In the genomic region with DNA sequence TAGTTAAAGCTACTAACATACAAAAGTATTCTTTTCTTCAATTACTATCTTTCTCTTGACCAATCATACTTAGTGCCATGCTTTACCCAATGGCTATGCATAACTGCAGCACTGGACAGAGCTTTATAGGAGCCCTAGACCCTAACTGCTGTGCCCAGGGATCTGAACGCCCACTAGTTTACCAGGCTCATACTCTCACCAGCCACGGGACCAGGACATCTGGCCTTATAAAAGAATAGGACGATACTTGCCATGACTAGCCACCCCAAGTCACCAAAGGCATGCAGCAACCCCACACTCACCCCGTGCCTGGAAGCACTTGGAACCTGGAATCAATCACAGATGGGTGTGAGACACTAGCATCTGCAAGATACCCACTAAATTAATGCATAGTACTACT, we compare ENCODE assay signal across 29 mouse cellular contexts.
"Had no signal": no experiment of that assay in that cellular context is flagged by ENCODE, and none has a peak within 500 bp of the region (broad histone marks: within the 10 kb centered on the region; RNA-seq: fewer than 3 reads in every experiment).

No protein-coding gene starts in this region.

- H3K27me3 ChIP-seq: heart, embryonic 13.5 days; heart, embryonic 15.5 days; hindbrain, embryonic 12.5 days; hindbrain, embryonic 13.5 days; hindbrain, embryonic 15.5 days; intestine, embryonic 15.5 days; kidney, embryonic 15.5 days had no signal

- H3K9me3 ChIP-seq: heart, embryonic 13.5 days; heart, embryonic 15.5 days; hindbrain, embryonic 10.5 days; hindbrain, embryonic 12.5 days; hindbrain, embryonic 13.5 days; hindbrain, embryonic 15.5 days; intestine, embryonic 15.5 days; kidney, embryonic 15.5 days had no signal

- H3K27ac ChIP-seq: heart, embryonic 13.5 days; heart, embryonic 15.5 days; hindbrain, embryonic 10.5 days; hindbrain, embryonic 12.5 days; hindbrain, embryonic 13.5 days; hindbrain, embryonic 14.5 days; hindbrain, embryonic 15.5 days; hindbrain, postnatal 0 days; intestine, embryonic 15.5 days; kidney, embryonic 15.5 days; kidney, postnatal 0 days; layer of hippocampus, adult 2 months; left cerebral cortex, adult 2 months had no signal

- H3K36me3 ChIP-seq: heart, embryonic 13.5 days; heart, embryonic 15.5 days; hindbrain, embryonic 10.5 days; hindbrain, embryonic 12.5 days; hindbrain, embryonic 13.5 days; hindbrain, embryonic 15.5 days; intestine, embryonic 15.5 days; kidney, embryonic 15.5 days had no signal

- H3K4me1 ChIP-seq: heart, embryonic 15.5 days; hindbrain, embryonic 10.5 days; hindbrain, embryonic 12.5 days; hindbrain, embryonic 13.5 days; hindbrain, embryonic 15.5 days; intestine, embryonic 15.5 days; kidney, embryonic 15.5 days had no signal

- H3K4me3 ChIP-seq: heart, embryonic 13.5 days; heart, embryonic 15.5 days; hindbrain, embryonic 10.5 days; hindbrain, embryonic 12.5 days; hindbrain, embryonic 13.5 days; hindbrain, embryonic 15.5 days; intestine, embryonic 15.5 days; kidney, embryonic 15.5 days; layer of hippocampus, adult 2 months; left cerebral cortex, adult 2 months had no signal

- DNase-seq: heart, postnatal 10 days; heart, postnatal 14 days; heart, postnatal 36 days; heart, postnatal 4 days; kidney, adult 11 months; kidney, adult 18-20 months; kidney, adult 2 months; kidney, adult 8-10 months; kidney, adult 9 months; kidney, postnatal 10 days; kidney, postnatal 14 days; kidney, postnatal 25 days; kidney, postnatal 36 days; kidney, postnatal 4 days; layer of hippocampus, adult 9-11 months; layer of hippocampus, postnatal 36 days had no signal
